15 mouse cellular contexts compared by ENCODE assay signal in the genomic region with DNA sequence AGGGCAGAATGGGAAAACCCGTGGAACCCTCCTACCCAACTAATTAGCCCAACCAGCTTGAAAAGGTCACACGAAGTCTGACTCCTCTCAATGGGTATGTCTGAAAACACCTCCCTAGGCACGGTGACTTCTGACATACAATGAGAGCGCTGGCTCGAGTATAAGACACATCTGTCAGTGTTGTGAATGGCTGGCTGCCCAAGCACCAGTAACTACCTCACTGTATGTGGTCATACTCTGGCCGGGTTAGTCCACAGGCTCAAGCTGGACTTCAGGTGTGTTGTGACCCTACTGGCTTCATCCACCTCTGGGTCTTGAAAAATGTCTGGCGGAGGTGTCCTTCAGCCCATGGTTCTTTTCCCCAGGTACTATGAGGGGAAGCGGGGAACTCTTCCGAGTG. TPM values are rescaled to one million over a fixed set of nuclear protein-coding genes. Genes with fewer than 3 reads are reported as not detected.
"Had no signal": no experiment of that assay in that cellular context is flagged by ENCODE, and none has a peak within 500 bp of the region (broad histone marks: within the 10 kb centered on the region; RNA-seq: fewer than 3 reads in every experiment).

No protein-coding gene starts in this region.

- H3K27me3 ChIP-seq: stomach, embryonic 15.5 days had no signal

- H3K27ac ChIP-seq: neural tube, embryonic 15.5 days had no signal

- DNase-seq: retina, postnatal 1 day; right cerebral cortex, adult 18-20 months; right cerebral cortex, postnatal 14 days; right cerebral cortex, postnatal 25 days; right cerebral cortex, postnatal 4 days; spleen, adult 18-20 months; thymus, adult 18-20 months; thymus, adult 2 months; thymus, postnatal 14 days; thymus, postnatal 25 days; thymus, postnatal 36 days; thymus, postnatal 4 days had no signal

- H3K9me3 ChIP-seq: neural tube, embryonic 15.5 days; stomach, embryonic 15.5 days had no signal

- H3K9ac ChIP-seq: neural tube, embryonic 15.5 days had no signal

- H3K36me3 ChIP-seq: neural tube, embryonic 15.5 days; stomach, embryonic 15.5 days had no signal

RNA-seq across cellular contexts. Expression of gene Copz2, which starts 1.0 kb away (rescaled TPM):
- total RNA-seq: neutrophil, adult 5-6 weeks had no signal
